Mouse (Mus musculus) gastrocnemius, postnatal 25 days (tissue): ENCODE measurements around the gene Cachd1. TPM values are rescaled to one million over a fixed set of nuclear protein-coding genes. Genes with fewer than 3 reads are reported as not detected.

ENCODE experiments used
- DNase-seq: peaks from one replicate; pipeline ENCODE4 v3.0.0; 2022
- total RNA-seq, 2 experiments: library from RNA; stranded (reverse); gene quantifications; 1 replicate in 1 of 2; 2 replicates in 1 of 2; pipeline ENCODE4 v1.2.3; 2021

The Cachd1 gene
- total RNA-seq, 2 experiments from 2014 or later, result 2.9 to 4.2 TPM

- peak; percentile 35 for DNase-seq
These were observed 214.5 kb downstream of the Cachd1 start for GRCm38 (mm10) chr4:100990996-100991395.

GRCm38 (mm10) chr4:100992086-100992485 is 215.6 kb downstream of the Cachd1 start:
- no peak for DNase-seq

GRCm38 (mm10) chr4:100994442-100995255 is 218.2 kb downstream of the Cachd1 start:
- DNase-seq, result no peak

- DNase-seq, result no peak
These were observed 219.1 kb downstream of the Cachd1 start for GRCm38 (mm10) chr4:100995617-100996016.

- no peak for DNase-seq
These were observed 219.7 kb downstream of the Cachd1 start for GRCm38 (mm10) chr4:100996060-100996651.

GRCm38 (mm10) chr4:100998145-100998544 is 221.7 kb downstream of the Cachd1 start:
- no peak for DNase-seq

GRCm38 (mm10) chr4:100998906-100999305 is 222.4 kb downstream of the Cachd1 start:
- no peak for DNase-seq

- no peak for DNase-seq
These were observed 224.1 kb downstream of the Cachd1 start for GRCm38 (mm10) chr4:101000622-101001021.

GRCm38 (mm10) chr4:101001073-101001472 is 224.6 kb downstream of the Cachd1 start:
- no peak for DNase-seq

- DNase-seq, result no peak
These were observed 226.5 kb downstream of the Cachd1 start for GRCm38 (mm10) chr4:101002961-101003360.

- no peak for DNase-seq
These were observed 231.9 kb downstream of the Cachd1 start for GRCm38 (mm10) chr4:101008362-101008769.

GRCm38 (mm10) chr4:101009092-101009491 is 232.6 kb downstream of the Cachd1 start:
- DNase-seq, result no peak

GRCm38 (mm10) chr4:101017806-101018205 is 241.3 kb downstream of the Cachd1 start:
- DNase-seq, result no peak

- DNase-seq, result no peak
These were observed 244.1 kb downstream of the Cachd1 start, which contains the start of gene Gm10577 for GRCm38 (mm10) chr4:101020596-101020995. TSS of gene Gm10577 (minus strand) at chr4:101020696.

- DNase-seq, result no peak
These were observed 250.1 kb downstream of the Cachd1 start for GRCm38 (mm10) chr4:101026566-101026965.

GRCm38 (mm10) chr4:101026995-101027394 is 250.5 kb downstream of the Cachd1 start:
- no peak for DNase-seq

GRCm38 (mm10) chr4:101027852-101028411 is 251.5 kb downstream of the Cachd1 start:
- DNase-seq, result no peak

GRCm38 (mm10) chr4:101033047-101033446 is 256.6 kb downstream of the Cachd1 start:
- DNase-seq, result no peak

- DNase-seq, result no peak
These were observed 258.7 kb downstream of the Cachd1 start for GRCm38 (mm10) chr4:101035131-101035530.

- no peak for DNase-seq
These were observed 260.7 kb downstream of the Cachd1 start for GRCm38 (mm10) chr4:101037156-101037555.

- DNase-seq, result no peak
These were observed 267.2 kb downstream of the Cachd1 start for GRCm38 (mm10) chr4:101043691-101044090.

GRCm38 (mm10) chr4:101044149-101044548 is 267.7 kb downstream of the Cachd1 start:
- no peak for DNase-seq

GRCm38 (mm10) chr4:101046576-101046975 is 270.1 kb downstream of the Cachd1 start:
- no peak for DNase-seq
